Mouse (Mus musculus): ENCODE results near the gene Sema5a.

DNA sequence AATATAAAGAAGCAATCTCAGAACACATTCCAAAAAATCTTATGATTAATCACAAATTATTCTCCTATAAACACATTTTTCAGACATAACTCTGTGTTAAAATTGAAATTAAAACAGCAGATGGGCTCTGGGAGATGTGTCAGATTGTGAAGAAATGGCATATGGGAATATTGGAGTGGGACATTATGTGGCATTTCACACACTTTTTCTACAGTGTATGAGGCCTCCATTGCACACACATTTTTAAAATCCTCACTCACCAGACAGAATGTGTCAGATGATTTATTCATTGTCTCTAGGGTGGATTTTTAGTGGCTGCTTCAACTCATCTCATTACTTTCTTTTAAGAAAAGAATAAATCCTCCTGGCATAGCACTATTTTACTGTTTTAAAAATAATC is 446.4 kb downstream of the Sema5a start:
- TF ChIP-seq POLR2A (IDR thresholded peaks at IDR 0.05; ENCODE audit: borderline replicate concordance, control insufficient read depth, low read depth, low read length) (no peak), CTCF (IDR thresholded peaks at IDR 0.05; ENCODE audit: control insufficient read depth, insufficient read depth, low read length) (no peak)
